Mouse (Mus musculus): ENCODE measurements around the gene Klhl2. TPM values are rescaled to one million over a fixed set of nuclear protein-coding genes. Genes with fewer than 3 reads are reported as not detected.

Klhl2 gene
- polyA plus RNA-seq, 1 experiment from 2014 or later, result 18.1 TPM

- Histone ChIP-seq H3K9me3 (ENCODE audit: control insufficient read depth, low read length) (no peaks in the 10 kb centered on the region), H3K4me2 (ENCODE audit: low read length) (no peak overlapping the region), H3K4me3 (ENCODE audit: low read depth, low read length) (no peak overlapping the region), H3K27ac (ENCODE audit: low read depth) (no peak overlapping the region), H3K27me3 (replicated peaks; ENCODE audit: control insufficient read depth, insufficient read depth, low read length) (no peaks in the 10 kb centered on the region), H3K4me1 (replicated peaks; ENCODE audit: control insufficient read depth, insufficient read depth, low read length) (no peaks in the 10 kb centered on the region), H3K36me3 (ENCODE audit: control insufficient read depth, insufficient read depth, low read length) (peaks cover 24% of the 10 kb centered on the region), H3K9ac (ENCODE audit: low read length) (no peak overlapping the region)
- ATAC-seq (replicated peaks; ENCODE audit: low FRiP score, low TSS enrichment, low read depth), result no peak
- WGBS, result 67% methylated on average over 10 of the region's 10 CpGs
- no peak for DNase-seq (ENCODE audit: low spot score)
Observed at GRCm38 (mm10) chr8:64746215-64747058, 103.4 kb downstream of the Klhl2 start.

DNA sequence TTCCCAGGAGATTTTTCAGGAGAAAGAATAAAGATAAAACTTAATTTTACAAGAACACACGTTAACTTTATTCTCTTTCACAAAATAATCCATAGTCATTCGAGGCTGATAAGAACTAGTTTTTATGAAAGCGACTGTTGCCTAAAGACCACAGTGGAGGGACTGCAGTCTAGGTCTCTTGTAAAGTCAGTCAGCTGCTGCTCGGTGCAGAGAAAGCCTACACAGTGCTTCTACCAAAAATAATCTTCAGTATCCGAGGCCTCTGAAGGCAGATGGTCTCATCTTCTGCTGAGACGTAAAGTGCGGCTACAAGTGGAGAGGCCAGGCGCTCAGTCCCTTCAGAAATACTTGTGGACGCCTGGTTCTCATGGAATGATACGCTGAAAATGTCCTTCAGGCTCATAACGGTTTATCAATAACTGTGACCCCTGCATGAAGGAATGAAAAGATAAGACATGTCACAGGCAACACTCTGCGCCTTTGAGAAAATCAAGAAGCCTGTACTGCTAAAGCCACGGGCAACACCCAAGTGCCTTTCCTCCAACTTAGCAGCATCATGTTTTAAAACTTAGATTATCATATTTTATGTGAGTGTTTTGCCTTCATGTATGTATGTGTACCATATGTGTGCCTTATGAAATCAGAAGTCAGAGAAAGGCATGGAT is 109.1 kb downstream of the Klhl2 start:
- no peak overlapping the region for H3K27ac ChIP-seq (ENCODE audit: low read depth)
- ATAC-seq (replicated peaks; ENCODE audit: low FRiP score, low TSS enrichment, low read depth) (no peak), DNase-seq (ENCODE audit: low spot score) (no peak)
- H3K27me3 ChIP-seq (replicated peaks; ENCODE audit: control insufficient read depth, insufficient read depth, low read length), result no peaks in the 10 kb centered on the region
- no peak overlapping the region for H3K4me3 ChIP-seq (ENCODE audit: low read depth, low read length)
- no peaks in the 10 kb centered on the region for H3K36me3 ChIP-seq (ENCODE audit: control insufficient read depth, insufficient read depth, low read length)
- H3K4me1 ChIP-seq (replicated peaks; ENCODE audit: control insufficient read depth, insufficient read depth, low read length), result no peaks in the 10 kb centered on the region
- no peak overlapping the region for H3K9ac ChIP-seq (ENCODE audit: low read length)
- no peaks in the 10 kb centered on the region for H3K9me3 ChIP-seq (ENCODE audit: control insufficient read depth, low read length)
- WGBS, result 89% methylated on average over 13 of the region's 13 CpGs
- H3K4me2 ChIP-seq (ENCODE audit: low read length), result no peak overlapping the region

DNA sequence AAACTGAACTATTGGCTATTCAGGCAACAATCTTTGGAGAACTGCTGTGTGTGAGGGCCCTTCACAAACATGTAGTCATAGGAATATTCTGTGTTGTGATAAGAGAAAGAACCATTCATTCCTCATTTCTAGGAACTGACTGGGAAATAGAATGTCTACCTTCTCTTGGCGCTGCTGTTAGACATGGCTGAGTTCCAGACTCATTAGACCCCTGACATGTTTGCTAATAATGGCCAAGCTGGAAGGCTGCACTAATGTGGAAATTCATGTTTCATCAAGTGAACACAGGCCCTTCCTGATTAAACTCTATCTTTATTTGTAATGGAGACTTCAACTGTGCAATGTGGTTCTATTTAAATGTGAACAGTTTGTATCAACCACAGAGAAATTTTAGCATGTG is 110.9 kb downstream of the Klhl2 start:
- Histone ChIP-seq H3K4me2 (ENCODE audit: low read length) (no peak overlapping the region), H3K27me3 (replicated peaks; ENCODE audit: control insufficient read depth, insufficient read depth, low read length) (no peaks in the 10 kb centered on the region), H3K36me3 (ENCODE audit: control insufficient read depth, insufficient read depth, low read length) (no peaks in the 10 kb centered on the region), H3K4me3 (ENCODE audit: low read depth, low read length) (no peak overlapping the region), H3K9ac (ENCODE audit: low read length) (no peak overlapping the region), H3K9me3 (ENCODE audit: control insufficient read depth, low read length) (no peaks in the 10 kb centered on the region), H3K4me1 (replicated peaks; ENCODE audit: control insufficient read depth, insufficient read depth, low read length) (no peaks in the 10 kb centered on the region), H3K27ac (ENCODE audit: low read depth) (no peak overlapping the region)
- WGBS, result 83% methylated on average over 1 of the region's 1 CpGs
- DNase-seq (ENCODE audit: low spot score), result no peak
- no peak for ATAC-seq (replicated peaks; ENCODE audit: low FRiP score, low TSS enrichment, low read depth)

DNA sequence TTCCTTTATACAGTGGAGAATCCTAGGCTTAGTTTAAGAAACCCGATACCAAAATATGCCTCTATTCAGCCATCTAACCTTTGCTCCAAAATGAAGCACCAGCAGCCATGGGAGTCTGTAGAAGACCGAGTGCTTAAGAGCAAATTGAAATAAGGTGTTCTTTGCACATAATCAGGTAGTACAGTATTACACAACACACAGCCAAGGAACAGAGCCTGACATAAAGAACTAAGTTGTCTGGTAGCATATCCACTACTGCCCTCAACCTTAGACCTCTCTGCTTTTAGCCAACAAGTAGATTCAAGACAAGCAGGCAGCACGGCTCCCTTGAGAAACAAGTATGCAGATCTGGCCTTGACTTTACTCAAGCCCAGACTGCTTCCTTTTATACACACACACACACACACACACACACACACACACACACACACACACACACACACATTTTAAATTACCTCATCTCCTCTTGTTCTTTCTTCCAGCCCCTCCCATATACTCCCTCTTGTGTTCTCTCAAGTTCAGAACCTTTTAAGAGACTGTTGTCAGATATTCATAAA is 113.0 kb downstream of the Klhl2 start:
- Histone ChIP-seq H3K9me3 (ENCODE audit: control insufficient read depth, low read length) (no peaks in the 10 kb centered on the region), H3K27me3 (replicated peaks; ENCODE audit: control insufficient read depth, insufficient read depth, low read length) (no peaks in the 10 kb centered on the region), H3K27ac (ENCODE audit: low read depth) (no peak overlapping the region), H3K36me3 (ENCODE audit: control insufficient read depth, insufficient read depth, low read length) (no peaks in the 10 kb centered on the region), H3K9ac (ENCODE audit: low read length) (no peak overlapping the region), H3K4me1 (replicated peaks; ENCODE audit: control insufficient read depth, insufficient read depth, low read length) (peaks cover 6% of the 10 kb centered on the region; the same call in 1 of the 2 replicates), H3K4me3 (ENCODE audit: low read depth, low read length) (no peak overlapping the region), H3K4me2 (ENCODE audit: low read length) (no peak overlapping the region)
- no peak for DNase-seq (ENCODE audit: low spot score)
- no peak for ATAC-seq (replicated peaks; ENCODE audit: low FRiP score, low TSS enrichment, low read depth)
- WGBS, result 87% methylated on average over 3 of the region's 3 CpGs

DNA sequence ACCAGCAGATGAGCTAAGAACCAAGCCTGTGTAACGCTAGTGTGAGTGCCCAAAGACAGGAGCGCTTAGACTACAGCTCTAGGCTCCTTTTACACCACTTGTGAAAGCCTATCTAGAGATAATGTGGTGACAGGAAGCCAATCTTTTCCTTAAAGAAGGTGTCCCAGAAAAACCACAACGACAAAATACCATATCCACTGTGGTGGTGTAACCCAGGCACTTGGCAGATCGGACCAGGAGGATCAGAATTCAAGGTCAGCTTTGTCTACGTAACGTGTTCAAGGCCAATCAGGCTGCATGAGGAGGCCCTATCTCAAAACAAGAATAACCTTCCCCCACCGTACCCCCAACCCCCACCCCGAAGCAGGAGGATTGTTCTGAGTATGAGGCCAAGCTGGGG is 114.7 kb downstream of the Klhl2 start:
- Histone ChIP-seq H3K9ac (ENCODE audit: low read length) (no peak overlapping the region), H3K36me3 (ENCODE audit: control insufficient read depth, insufficient read depth, low read length) (peaks cover 7% of the 10 kb centered on the region), H3K4me3 (ENCODE audit: low read depth, low read length) (no peak overlapping the region), H3K4me2 (ENCODE audit: low read length) (no peak overlapping the region), H3K9me3 (ENCODE audit: control insufficient read depth, low read length) (no peaks in the 10 kb centered on the region), H3K4me1 (replicated peaks; ENCODE audit: control insufficient read depth, insufficient read depth, low read length) (peaks cover 8% of the 10 kb centered on the region; the same call in 1 of the 2 replicates), H3K27ac (ENCODE audit: low read depth) (no peak overlapping the region), H3K27me3 (replicated peaks; ENCODE audit: control insufficient read depth, insufficient read depth, low read length) (no peaks in the 10 kb centered on the region)
- WGBS, result 85% methylated on average over 8 of the region's 8 CpGs
- no peak for DNase-seq (ENCODE audit: low spot score)
- ATAC-seq (replicated peaks; ENCODE audit: low FRiP score, low TSS enrichment, low read depth), result no peak

- DNase-seq (ENCODE audit: low spot score), result peak; percentile 89
- H3K9me3 ChIP-seq (ENCODE audit: control insufficient read depth, low read length), result no peaks in the 10 kb centered on the region
- under 1% methylated on average over 60 of the region's 60 CpGs for WGBS
- peak within 1 kb of the TSS; percentile 43; the same call in 1 of the 2 replicates for H3K27ac ChIP-seq (ENCODE audit: low read depth)
- H3K27me3 ChIP-seq (replicated peaks; ENCODE audit: control insufficient read depth, insufficient read depth, low read length), result no peaks in the 10 kb centered on the region
- peak within 1 kb of the TSS; percentile 84 for H3K4me3 ChIP-seq (ENCODE audit: low read depth, low read length)
- peak within 1 kb of the TSS; percentile 62 for H3K4me2 ChIP-seq (ENCODE audit: low read length)
- H3K36me3 ChIP-seq (ENCODE audit: control insufficient read depth, insufficient read depth, low read length), result peaks cover 22% of the 10 kb centered on the region
- ATAC-seq (replicated peaks; ENCODE audit: low FRiP score, low TSS enrichment, low read depth), result peak; percentile 100
- peaks cover 8% of the 10 kb centered on the region; the same call in 1 of the 2 replicates for H3K4me1 ChIP-seq (replicated peaks; ENCODE audit: control insufficient read depth, insufficient read depth, low read length)
- peak within 1 kb of the TSS; percentile 52 for H3K9ac ChIP-seq (ENCODE audit: low read length)
Observed at GRCm38 (mm10) chr8:64733271-64733943, 116.4 kb downstream of the Klhl2 start, which contains the start of gene Msmo1. Gene Msmo1 (minus strand): TSS chr8:64733792.

GRCm38 (mm10) chr8:64732596-64732995 is 117.2 kb downstream of the Klhl2 start:
- Histone ChIP-seq H3K27me3 (replicated peaks; ENCODE audit: control insufficient read depth, insufficient read depth, low read length) (no peaks in the 10 kb centered on the region), H3K4me3 (ENCODE audit: low read depth, low read length) (peak overlapping the region; percentile 84), H3K4me1 (replicated peaks; ENCODE audit: control insufficient read depth, insufficient read depth, low read length) (peaks cover 8% of the 10 kb centered on the region; the same call in 1 of the 2 replicates), H3K4me2 (ENCODE audit: low read length) (peak overlapping the region; percentile 62), H3K9ac (ENCODE audit: low read length) (peak overlapping the region; percentile 52), H3K36me3 (ENCODE audit: control insufficient read depth, insufficient read depth, low read length) (peaks cover 30% of the 10 kb centered on the region), H3K27ac (ENCODE audit: low read depth) (peak overlapping the region; percentile 43; the same call in 1 of the 2 replicates), H3K9me3 (ENCODE audit: control insufficient read depth, low read length) (no peaks in the 10 kb centered on the region)
- ATAC-seq (replicated peaks; ENCODE audit: low FRiP score, low TSS enrichment, low read depth) (no peak), DNase-seq (ENCODE audit: low spot score) (no peak)
- WGBS, result 8% methylated on average over 9 of the region's 9 CpGs

GRCm38 (mm10) chr8:64728156-64728555 is 121.7 kb downstream of the Klhl2 start:
- H3K4me3 ChIP-seq (ENCODE audit: low read depth, low read length), result no peak overlapping the region
- WGBS, result 88% methylated on average over 7 of the region's 7 CpGs
- no peaks in the 10 kb centered on the region for H3K27me3 ChIP-seq (replicated peaks; ENCODE audit: control insufficient read depth, insufficient read depth, low read length)
- no peak overlapping the region for H3K27ac ChIP-seq (ENCODE audit: low read depth)
- H3K9ac ChIP-seq (ENCODE audit: low read length), result no peak overlapping the region
- ATAC-seq (replicated peaks; ENCODE audit: low FRiP score, low TSS enrichment, low read depth) (no peak), DNase-seq (ENCODE audit: low spot score) (no peak)
- no peaks in the 10 kb centered on the region for H3K9me3 ChIP-seq (ENCODE audit: control insufficient read depth, low read length)
- peaks cover 8% of the 10 kb centered on the region; the same call in 1 of the 2 replicates for H3K4me1 ChIP-seq (replicated peaks; ENCODE audit: control insufficient read depth, insufficient read depth, low read length)
- peaks cover 69% of the 10 kb centered on the region for H3K36me3 ChIP-seq (ENCODE audit: control insufficient read depth, insufficient read depth, low read length)
- no peak overlapping the region for H3K4me2 ChIP-seq (ENCODE audit: low read length)
